Mouse (Mus musculus) embryonic facial prominence, embryonic 13.5 days (tissue): Measurements from ENCODE around the gene Aif1l. TPM values are rescaled to one million over a fixed set of nuclear protein-coding genes. Genes with fewer than 3 reads are reported as not detected.

ENCODE experiments used
- ATAC-seq: fragments of 200-750 bp; cut with Nextera tagmentation; 2 replicates; pipeline ENCODE4 v1.8.0; 2017; ENCODE audit warnings: low read depth; ENCODE audit not compliant: insufficient number of reproducible peaks, insufficient read depth, low FRiP score, low TSS enrichment
- H3K27ac ChIP-seq: fragments of 300-500 bp; sonication (generic); 2 replicates; pipeline ENCODE4 v1.5.1; 2015; ENCODE audit warnings: moderate library complexity, mild to moderate bottlenecking, inconsistent platforms
- H3K27me3 ChIP-seq: fragments of 300-500 bp; sonication (generic); 2 replicates; pipeline ENCODE4 v1.6.1; 2015; ENCODE audit warnings: mild to moderate bottlenecking, inconsistent platforms
- H3K36me3 ChIP-seq: fragments of 300-500 bp; sonication (generic); 2 replicates; pipeline ENCODE4 v1.6.1; 2015; ENCODE audit warnings: mild to moderate bottlenecking, inconsistent platforms
- H3K4me1 ChIP-seq: fragments of 300-500 bp; sonication (generic); 2 replicates; pipeline ENCODE4 v1.6.1; 2015; ENCODE audit warnings: inconsistent platforms
- H3K4me2 ChIP-seq: fragments of 300-500 bp; sonication (generic); 2 replicates; pipeline ENCODE4 v1.6.1; 2015; ENCODE audit warnings: moderate library complexity, mild to moderate bottlenecking, inconsistent platforms
- H3K4me3 ChIP-seq: fragments of 300-500 bp; sonication (generic); 2 replicates; pipeline ENCODE4 v1.5.1; 2015; ENCODE audit warnings: mild to moderate bottlenecking, inconsistent platforms
- H3K9ac ChIP-seq: fragments of 300-500 bp; sonication (generic); 2 replicates; pipeline ENCODE4 v1.6.1; 2015; ENCODE audit warnings: mild to moderate bottlenecking, inconsistent platforms
- H3K9me3 ChIP-seq: fragments of 300-500 bp; sonication (generic); 2 replicates; pipeline ENCODE4 v1.6.1; 2016; ENCODE audit warnings: inconsistent platforms
- WGBS: fragments of 180-500 bp; shearing (Covaris S2); methylation state at CpG from one replicate; pipeline ENCODE4 v1.1.7; 2015; ENCODE audit warnings: mixed read lengths; 5-methylcytosine and 5-hydroxymethylcytosine counted together
- polyA plus RNA-seq: library from polyadenylated mRNA; unstranded; fragments of >200 nt; fragmentation: Nextera tagmentation; extraction: Ambion mirVana; gene quantifications from 2 replicates; pipeline ENCODE4 v1.2.1, GENCODE M21; 2015

The Aif1l gene
- polyA plus RNA-seq, 1 experiment from 2014 or later: 46.4 TPM

DNA sequence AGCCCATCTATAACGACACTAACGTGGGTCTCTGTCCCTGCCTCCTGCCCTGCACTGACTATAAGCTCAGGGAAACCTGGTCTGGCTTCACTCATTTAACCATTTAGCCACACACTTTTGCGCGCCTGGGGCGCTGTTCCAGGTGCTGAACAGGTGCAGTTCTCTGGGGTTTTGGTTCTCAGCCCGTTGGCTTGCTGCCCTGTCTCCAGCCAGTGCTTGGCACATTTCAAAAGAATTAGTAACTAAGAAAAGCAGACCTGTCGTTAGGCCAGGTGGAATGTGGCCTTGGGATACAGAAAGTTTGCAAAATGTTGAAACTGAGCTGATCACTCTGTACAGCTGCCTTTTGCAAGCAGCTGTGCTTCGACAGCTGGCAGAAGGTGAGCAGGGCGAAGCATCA lies 25.1 kb upstream of the Aif1l start:
- WGBS: 24% methylated on average over 9 of the region's 9 CpGs
- Histone ChIP-seq H3K9me3 (no peaks in the 10 kb centered on the region), H3K36me3 (no peaks in the 10 kb centered on the region), H3K27me3 (peaks cover 16% of the 10 kb centered on the region), H3K27ac (no peak overlapping the region), H3K4me2 (no peak overlapping the region), H3K4me3 (no peak overlapping the region), H3K4me1 (no peaks in the 10 kb centered on the region), H3K9ac (no peak overlapping the region)
- ATAC-seq: no peak

DNA sequence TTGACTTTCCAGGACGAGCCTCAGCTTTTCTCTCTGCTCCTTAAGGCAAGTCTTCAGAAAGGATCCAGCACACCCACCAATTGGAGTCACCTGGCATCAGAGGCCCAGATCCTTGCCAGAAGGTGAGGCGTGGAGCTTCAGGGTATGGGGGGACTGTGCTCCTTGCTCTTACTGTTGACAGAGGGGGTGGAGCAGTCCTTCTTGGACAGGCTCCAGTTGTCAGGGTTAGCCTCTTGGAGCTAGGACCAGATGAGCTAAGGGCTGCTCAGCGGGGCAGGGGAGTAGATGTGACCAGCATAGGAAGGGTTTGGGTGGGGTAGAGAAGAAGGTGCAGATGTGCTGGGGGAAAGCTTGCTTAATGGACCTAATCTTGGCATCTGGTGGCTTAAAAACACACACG lies 24.0 kb upstream of the Aif1l start:
- Histone ChIP-seq H3K4me3 (no peak overlapping the region), H3K9ac (no peak overlapping the region), H3K36me3 (no peaks in the 10 kb centered on the region), H3K4me2 (no peak overlapping the region), H3K27ac (no peak overlapping the region), H3K9me3 (no peaks in the 10 kb centered on the region), H3K27me3 (peaks cover 10% of the 10 kb centered on the region; the same call in 1 of the 2 replicates), H3K4me1 (no peaks in the 10 kb centered on the region)
- WGBS: 58% methylated on average over 4 of the region's 4 CpGs
- no peak for ATAC-seq

DNA sequence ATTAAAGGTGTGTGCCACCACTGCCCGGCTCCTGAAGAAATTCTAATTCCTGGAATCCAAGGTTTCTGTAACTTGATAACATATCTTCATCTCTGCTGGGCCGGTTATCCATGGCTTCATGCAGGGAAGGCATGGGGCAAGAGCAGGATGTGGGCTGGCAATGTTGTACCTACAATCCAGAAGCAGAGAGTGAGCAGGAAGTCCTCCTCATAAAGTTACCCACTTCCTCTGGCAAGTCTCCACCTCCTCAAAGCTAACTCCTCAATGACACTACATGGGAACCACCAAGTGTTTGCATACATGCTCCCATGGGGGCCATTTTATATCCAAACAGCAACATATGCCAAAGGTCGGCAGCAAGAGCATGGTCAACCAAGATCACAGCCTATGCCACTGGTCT lies 20.3 kb upstream of the Aif1l start:
- Histone ChIP-seq H3K4me3 (no peak overlapping the region), H3K4me1 (no peaks in the 10 kb centered on the region), H3K27ac (no peak overlapping the region), H3K9me3 (no peaks in the 10 kb centered on the region), H3K9ac (no peak overlapping the region), H3K27me3 (no peaks in the 10 kb centered on the region), H3K4me2 (no peak overlapping the region), H3K36me3 (no peaks in the 10 kb centered on the region)
- WGBS: 71% methylated on average over 3 of the region's 3 CpGs
- ATAC-seq: no peak

DNA sequence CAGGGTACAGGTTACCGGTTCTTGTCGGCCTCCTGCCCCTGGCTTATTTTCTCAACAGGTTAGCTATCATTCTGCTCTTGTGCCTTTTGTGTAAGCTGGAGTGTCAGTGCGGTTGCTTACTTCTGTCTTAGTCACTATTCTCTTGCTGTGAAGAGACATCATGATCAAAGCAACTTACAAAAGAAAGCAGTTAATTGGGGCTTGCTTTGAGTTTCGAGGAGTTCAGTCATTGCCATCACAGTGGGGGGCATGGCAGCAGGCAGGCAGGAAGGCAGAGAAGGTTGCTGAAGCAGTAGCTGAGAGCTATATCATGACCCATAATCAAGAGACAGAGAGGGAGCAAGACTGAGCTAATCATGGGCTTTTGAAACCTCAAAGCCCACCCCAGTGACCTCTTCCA lies 15.4 kb upstream of the Aif1l start:
- ATAC-seq: no peak
- no peaks in the 10 kb centered on the region for H3K36me3 ChIP-seq
- H3K9ac ChIP-seq: no peak overlapping the region
- no peaks in the 10 kb centered on the region for H3K27me3 ChIP-seq
- H3K4me3 ChIP-seq: no peak overlapping the region
- no peaks in the 10 kb centered on the region for H3K4me1 ChIP-seq
- no peak overlapping the region for H3K27ac ChIP-seq
- no peaks in the 10 kb centered on the region for H3K9me3 ChIP-seq
- 48% methylated on average over 4 of the region's 4 CpGs for WGBS
- H3K4me2 ChIP-seq: no peak overlapping the region

DNA sequence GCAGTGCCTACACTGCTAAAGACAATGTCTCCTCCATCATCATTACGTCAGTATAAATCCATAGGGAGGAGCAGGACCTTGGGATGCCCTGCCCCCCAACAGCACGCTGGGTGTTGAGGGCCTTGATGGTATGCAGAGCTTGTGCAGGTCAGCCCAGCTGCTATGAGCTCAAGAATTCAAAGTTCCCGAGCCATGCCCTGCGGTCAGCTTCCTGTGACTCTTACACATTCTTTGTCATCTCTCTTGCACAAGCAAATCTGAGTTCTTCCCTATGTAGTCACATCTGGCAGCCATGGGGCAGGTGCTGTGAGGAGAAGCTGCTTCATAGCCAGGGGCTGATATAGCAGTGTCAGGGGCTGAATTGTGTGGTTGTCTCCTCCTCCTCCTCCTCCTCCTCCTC lies 14.9 kb upstream of the Aif1l start:
- no peak for ATAC-seq

DNA sequence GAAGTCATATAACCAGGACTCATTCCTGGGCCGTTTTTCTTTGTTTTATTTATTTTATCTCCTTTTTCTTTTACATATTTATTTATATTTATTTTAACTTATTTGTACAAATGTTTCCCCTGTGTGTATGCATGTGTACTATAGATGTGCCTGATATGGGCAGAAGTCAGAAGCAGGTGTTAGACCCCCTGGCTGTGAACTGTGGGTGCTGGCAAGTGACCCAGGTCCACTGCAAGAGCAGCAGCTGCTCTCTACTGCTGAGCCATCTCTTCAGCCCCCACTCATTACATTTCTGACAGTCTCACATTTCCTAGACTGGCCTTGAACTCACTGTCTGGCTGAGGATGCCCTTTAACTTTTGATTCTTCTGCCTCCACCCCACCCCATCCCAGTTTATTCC lies 11.6 kb upstream of the Aif1l start:
- WGBS: 85% methylated on average over 1 of the region's 1 CpGs
- ATAC-seq: no peak

More for the DNA sequence above, 14.9 kb upstream of the Aif1l start:
- Histone ChIP-seq H3K4me1 (no peaks in the 10 kb centered on the region), H3K9ac (no peak overlapping the region), H3K4me3 (no peak overlapping the region), H3K9me3 (no peaks in the 10 kb centered on the region), H3K27me3 (no peaks in the 10 kb centered on the region), H3K27ac (no peak overlapping the region), H3K4me2 (no peak overlapping the region), H3K36me3 (no peaks in the 10 kb centered on the region)
- WGBS: 51% methylated on average over 4 of the region's 4 CpGs

DNA sequence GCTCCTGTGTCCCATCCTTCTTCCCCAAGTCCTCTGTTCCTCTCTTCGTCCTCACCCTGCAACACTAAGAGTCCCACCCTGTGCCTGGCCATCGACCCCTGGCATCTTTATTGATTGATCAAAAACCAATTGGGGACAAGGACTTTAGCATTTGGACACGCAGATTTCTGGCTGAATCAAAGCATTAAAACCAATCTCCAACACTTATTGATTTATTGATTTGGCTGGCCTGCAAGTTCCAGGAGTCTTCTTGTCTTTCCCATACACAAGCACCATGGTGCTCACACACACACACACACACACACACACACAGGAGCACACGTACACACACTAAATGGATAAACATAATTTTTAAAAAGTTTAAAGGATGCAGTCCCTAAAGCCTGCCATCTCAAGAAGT lies 6.9 kb upstream of the Aif1l start:
- WGBS: 82% methylated on average over 4 of the region's 4 CpGs
- ATAC-seq: no peak
- no peak overlapping the region for H3K27ac ChIP-seq

More for the DNA sequence above, 11.6 kb upstream of the Aif1l start:
- no peaks in the 10 kb centered on the region for H3K36me3 ChIP-seq
- H3K27me3 ChIP-seq: no peaks in the 10 kb centered on the region
- no peak overlapping the region for H3K9ac ChIP-seq
- H3K9me3 ChIP-seq: no peaks in the 10 kb centered on the region
- no peaks in the 10 kb centered on the region for H3K4me1 ChIP-seq
- H3K4me3 ChIP-seq: no peak overlapping the region
- no peak overlapping the region for H3K4me2 ChIP-seq
- no peak overlapping the region for H3K27ac ChIP-seq

DNA sequence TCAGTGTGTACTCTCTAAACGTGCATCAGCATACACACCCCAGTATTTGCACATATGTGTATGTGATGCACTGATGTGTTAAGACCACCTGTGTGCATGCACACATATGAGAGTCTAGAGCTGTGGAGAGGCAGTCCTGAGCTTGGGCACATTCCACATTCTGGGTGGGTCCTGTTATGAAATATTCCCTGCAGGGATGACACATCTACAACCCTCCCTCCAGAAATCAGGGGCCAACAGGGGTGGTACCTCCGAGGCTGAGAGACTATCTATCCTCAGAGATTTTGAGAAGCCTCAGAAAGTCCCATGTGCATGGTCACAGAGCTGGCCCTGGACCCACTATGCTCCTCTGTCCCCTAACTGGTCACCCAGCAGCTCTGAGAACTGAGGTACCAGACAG lies 4.4 kb upstream of the Aif1l start:
- no peak for ATAC-seq
- Histone ChIP-seq H3K4me1 (peaks cover 5% of the 10 kb centered on the region), H3K9me3 (no peaks in the 10 kb centered on the region), H3K4me2 (no peak overlapping the region), H3K4me3 (no peak overlapping the region), H3K27me3 (no peaks in the 10 kb centered on the region), H3K27ac (no peak overlapping the region), H3K9ac (no peak overlapping the region), H3K36me3 (no peaks in the 10 kb centered on the region)
- WGBS: 60% methylated on average over 2 of the region's 2 CpGs

More for the DNA sequence above, 6.9 kb upstream of the Aif1l start:
- H3K9ac ChIP-seq: no peak overlapping the region
- H3K27me3 ChIP-seq: no peaks in the 10 kb centered on the region
- no peak overlapping the region for H3K4me2 ChIP-seq
- no peak overlapping the region for H3K4me3 ChIP-seq
- H3K4me1 ChIP-seq: no peaks in the 10 kb centered on the region
- H3K36me3 ChIP-seq: no peaks in the 10 kb centered on the region
- no peaks in the 10 kb centered on the region for H3K9me3 ChIP-seq

DNA sequence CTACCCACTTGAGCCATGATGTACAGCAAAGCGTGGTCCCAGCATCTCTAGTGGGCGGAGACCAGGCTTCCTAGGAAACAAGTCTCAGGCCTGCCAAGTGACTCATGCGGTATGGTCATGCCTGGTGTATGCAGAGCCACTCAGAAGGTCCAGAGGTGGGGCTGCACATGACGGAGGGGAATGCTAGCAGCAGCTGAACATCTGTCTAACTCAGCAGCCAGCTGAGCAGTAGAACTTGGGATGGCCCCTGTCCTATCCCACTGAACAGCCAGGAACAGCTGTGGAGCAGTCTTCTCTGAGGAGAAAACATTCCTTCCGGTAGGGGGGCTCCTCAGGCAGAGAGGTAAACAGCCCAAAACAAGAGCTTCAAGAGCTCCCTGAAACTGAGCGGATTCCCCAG lies 1.5 kb upstream of the Aif1l start:
- 80% methylated on average over 6 of the region's 6 CpGs for WGBS
- Histone ChIP-seq H3K9me3 (no peaks in the 10 kb centered on the region), H3K9ac (no peak overlapping the region), H3K36me3 (0 out of 2 replicates have a peak, but pooled peaks cover 6% of the 10 kb centered on the region), H3K4me2 (no peak overlapping the region), H3K27me3 (no peaks in the 10 kb centered on the region), H3K4me1 (peaks cover 25% of the 10 kb centered on the region), H3K27ac (no peak overlapping the region), H3K4me3 (no peak overlapping the region)
- ATAC-seq: no peak

DNA sequence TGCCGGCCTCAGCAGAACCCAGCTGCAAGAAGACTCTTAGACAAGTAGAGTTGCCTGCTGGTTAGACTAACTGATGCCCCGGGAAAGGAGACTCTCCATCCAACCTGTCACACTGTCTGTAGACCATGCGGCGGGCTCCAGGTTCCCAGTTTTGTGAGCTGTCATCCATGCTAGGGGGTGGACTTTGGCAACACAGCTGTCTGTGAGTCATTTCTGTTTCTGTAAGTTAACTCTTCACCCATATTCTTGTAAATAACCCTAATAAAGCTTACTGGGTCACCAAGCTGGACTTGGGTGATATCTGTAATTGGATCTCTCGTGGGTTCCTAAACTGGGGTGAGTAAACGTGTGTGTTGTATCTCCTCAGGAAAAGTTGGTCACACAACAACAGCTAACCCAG lies 1.1 kb upstream of the Aif1l start:
- Histone ChIP-seq H3K36me3 (peaks cover 10% of the 10 kb centered on the region; the same call in 1 of the 2 replicates), H3K9me3 (no peaks in the 10 kb centered on the region), H3K27me3 (no peaks in the 10 kb centered on the region), H3K9ac (no peak overlapping the region), H3K4me3 (no peak overlapping the region), H3K4me1 (peaks cover 25% of the 10 kb centered on the region), H3K4me2 (no peak overlapping the region), H3K27ac (no peak overlapping the region)
- ATAC-seq: no peak
- WGBS: 74% methylated on average over 6 of the region's 6 CpGs

DNA sequence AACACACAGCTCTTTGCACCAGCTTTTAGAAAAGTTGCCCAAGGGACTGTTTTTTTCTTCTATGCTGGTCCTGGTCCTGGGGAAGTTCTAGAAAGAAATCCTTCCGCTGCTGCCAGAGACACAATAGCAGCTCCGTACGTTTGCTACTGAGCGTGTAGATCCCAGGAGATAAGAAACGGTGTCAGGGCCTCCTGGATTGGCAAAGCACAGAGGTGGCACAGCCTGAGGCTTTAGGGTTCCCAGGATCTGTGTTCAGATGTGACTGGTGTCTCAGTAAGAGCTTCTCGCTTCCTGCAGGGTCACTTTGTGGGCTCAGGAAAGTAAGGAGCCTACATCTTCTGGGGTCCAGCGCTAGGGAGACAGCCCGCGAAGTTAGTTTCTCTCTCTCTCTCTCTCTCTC lies 1.0 kb downstream of the Aif1l start:
- H3K4me1 ChIP-seq: peaks cover 25% of the 10 kb centered on the region
- H3K9ac ChIP-seq: peak overlapping the region; percentile 84
- peak overlapping the region; percentile 96 for H3K4me2 ChIP-seq
- ATAC-seq: no peak
- peaks cover 13% of the 10 kb centered on the region; the same call in 1 of the 2 replicates for H3K36me3 ChIP-seq
- H3K4me3 ChIP-seq: peak overlapping the region; percentile 77
- no peaks in the 10 kb centered on the region for H3K9me3 ChIP-seq
- 20% methylated on average over 9 of the region's 9 CpGs for WGBS
- no peak overlapping the region for H3K27ac ChIP-seq
- H3K27me3 ChIP-seq: no peaks in the 10 kb centered on the region

DNA sequence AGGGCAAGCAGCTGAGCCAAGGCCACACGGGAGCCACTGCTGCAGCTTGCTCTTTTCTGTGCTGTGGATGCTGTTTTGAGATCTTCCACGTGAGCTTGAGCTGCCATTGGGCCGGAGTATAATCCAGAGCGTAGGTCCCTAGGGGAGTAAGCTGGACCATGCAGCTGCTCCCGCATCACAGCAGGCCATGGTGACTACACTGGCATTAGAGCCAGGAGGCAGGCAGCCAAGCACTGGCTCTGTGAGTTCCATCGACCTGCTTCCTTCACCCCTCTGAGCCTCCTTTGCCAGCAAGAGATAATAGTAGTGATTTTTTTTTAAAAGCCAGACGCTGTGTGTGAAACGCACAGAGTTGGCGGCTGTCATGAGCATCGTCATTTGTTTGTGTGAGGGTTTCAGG lies 2.3 kb downstream of the Aif1l start:
- H3K9ac ChIP-seq: peak overlapping the region; percentile 36; the same call in 1 of the 2 replicates
- H3K4me3 ChIP-seq: no peak overlapping the region
- peaks cover 15% of the 10 kb centered on the region for H3K36me3 ChIP-seq
- WGBS: 86% methylated on average over 10 of the region's 10 CpGs
- H3K27me3 ChIP-seq: no peaks in the 10 kb centered on the region
- no peak for ATAC-seq
- H3K4me1 ChIP-seq: peaks cover 25% of the 10 kb centered on the region
- H3K4me2 ChIP-seq: no peak overlapping the region
- no peak overlapping the region for H3K27ac ChIP-seq
- no peaks in the 10 kb centered on the region for H3K9me3 ChIP-seq

DNA sequence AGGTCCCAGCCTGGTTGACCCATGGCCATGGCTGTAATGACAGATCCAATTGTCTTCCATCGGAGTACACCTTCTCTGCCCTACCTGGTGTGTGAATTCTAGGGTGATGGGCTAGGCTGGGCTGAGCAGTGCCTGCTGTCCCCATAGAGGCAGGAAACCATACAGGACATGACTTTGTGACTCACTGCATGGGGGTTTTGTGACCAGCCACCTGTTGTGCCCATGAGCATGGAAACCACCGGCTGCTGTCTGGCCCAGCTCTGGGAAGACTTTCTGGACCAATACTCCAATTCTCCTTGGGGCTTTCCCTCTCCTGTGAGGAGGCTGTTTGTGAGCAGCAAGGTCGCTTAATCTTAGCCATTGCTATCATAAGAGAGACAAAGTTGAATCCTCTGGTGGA lies 2.8 kb downstream of the Aif1l start:
- no peak overlapping the region for H3K4me2 ChIP-seq
- H3K4me3 ChIP-seq: no peak overlapping the region
- no peak overlapping the region for H3K27ac ChIP-seq
- H3K9me3 ChIP-seq: no peaks in the 10 kb centered on the region
- peaks cover 25% of the 10 kb centered on the region for H3K4me1 ChIP-seq
- H3K9ac ChIP-seq: no peak overlapping the region
- 86% methylated on average over 3 of the region's 3 CpGs for WGBS
- H3K36me3 ChIP-seq: peaks cover 19% of the 10 kb centered on the region
- no peaks in the 10 kb centered on the region for H3K27me3 ChIP-seq
- no peak for ATAC-seq
